Mouse (Mus musculus) left cerebral cortex, postnatal 10 days (tissue): ENCODE results near the gene Med29. TPM values are rescaled to one million over a fixed set of nuclear protein-coding genes. Genes with fewer than 3 reads are reported as not detected.

Experiments used
- DNase-seq, 2 experiments: peaks; one replicate each; pipeline ENCODE4 v3.0.0; 2021 to 2022; ENCODE audit warnings: low spot score in 2 of 2, mixed read lengths in 1 of 2; ENCODE audit errors: extremely low spot score in 1 of 2
- intact Hi-C: fragments of 180-260 bp; cut with DNase I; formaldehyde crosslinking; loops from one replicate; pipeline ENCODE4 v1.15.1; 2025
- total RNA-seq, 2 experiments: library from RNA; stranded (reverse); gene quantifications; 2 replicates each; pipeline ENCODE4 v1.2.3; 2021

Gene Med29
- total RNA-seq, 2 experiments from 2014 or later: 18.5 to 19.3 TPM

- no peak for DNase-seq
- intact Hi-C loops: no loop called here
Observed at GRCm38 (mm10) chr7:28362441-28363060, 30.0 kb downstream of the Med29 start.

GRCm38 (mm10) chr7:28361647-28362341 lies 30.7 kb downstream of the Med29 start:
- DNase-seq: peak in 1 of 2 experiments; percentile 31
- intact Hi-C loops: no loop called here

GRCm38 (mm10) chr7:28360291-28360690 lies 32.2 kb downstream of the Med29 start:
- intact Hi-C loops: no loop called here

GRCm38 (mm10) chr7:28359854-28360253 lies 32.7 kb downstream of the Med29 start:
- intact Hi-C loops: no loop called here
- peak in 1 of 2 experiments; percentile 56 for DNase-seq

More at GRCm38 (mm10) chr7:28360291-28360690, 32.2 kb downstream of the Med29 start:
- no peak for DNase-seq

DNA sequence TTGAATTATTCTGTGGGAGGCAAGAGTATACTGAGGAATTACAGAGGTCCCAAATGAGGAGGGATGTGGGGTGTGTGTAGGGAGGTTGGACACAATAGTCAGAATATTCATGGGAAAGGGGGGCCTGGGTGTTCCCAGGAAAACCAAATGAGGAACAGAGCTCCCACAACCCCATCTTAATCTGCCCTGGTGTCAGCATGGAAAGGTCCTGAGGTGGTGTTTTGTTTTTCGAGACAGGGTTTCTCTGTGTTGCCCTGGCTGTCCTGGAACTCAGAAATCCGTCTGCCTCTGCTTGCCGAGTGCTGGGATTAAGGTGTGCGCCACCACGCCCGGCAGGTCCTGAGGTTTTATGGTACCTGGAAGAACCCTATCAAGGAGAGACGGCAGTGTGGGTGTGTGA lies 34.1 kb downstream of the Med29 start:
- no peak for DNase-seq
- intact Hi-C loops: no loop called here

GRCm38 (mm10) chr7:28357984-28358383 lies 34.5 kb downstream of the Med29 start:
- intact Hi-C loops: no loop called here
- DNase-seq: no peak

DNA sequence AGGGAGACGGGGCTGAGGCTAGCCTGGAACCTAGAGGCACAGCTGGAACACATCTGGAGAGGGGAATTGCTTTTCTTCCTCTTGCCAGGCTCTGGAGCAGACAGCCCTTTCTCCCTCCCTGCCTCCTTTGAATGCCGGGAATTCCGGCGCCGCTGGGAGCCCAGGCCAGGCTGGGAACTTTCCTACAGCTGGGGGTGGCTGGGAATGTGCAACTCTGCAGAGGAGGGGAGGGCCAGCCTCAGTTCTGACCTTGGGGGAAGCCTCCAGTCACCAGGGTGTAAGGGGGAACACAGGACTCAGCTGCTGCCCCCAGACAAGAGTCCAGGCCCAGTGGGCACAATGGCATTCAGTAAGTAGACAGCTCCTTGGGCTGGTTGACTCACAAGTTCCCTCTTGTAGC lies 35.5 kb downstream of the Med29 start:
- intact Hi-C loops: no loop called here

GRCm38 (mm10) chr7:28355221-28355620 lies 37.3 kb downstream of the Med29 start:
- DNase-seq: no peak
- intact Hi-C loops: no loop called here

More for the DNA sequence above, 35.5 kb downstream of the Med29 start:
- DNase-seq: peak in 1 of 2 experiments; percentile 85

DNA sequence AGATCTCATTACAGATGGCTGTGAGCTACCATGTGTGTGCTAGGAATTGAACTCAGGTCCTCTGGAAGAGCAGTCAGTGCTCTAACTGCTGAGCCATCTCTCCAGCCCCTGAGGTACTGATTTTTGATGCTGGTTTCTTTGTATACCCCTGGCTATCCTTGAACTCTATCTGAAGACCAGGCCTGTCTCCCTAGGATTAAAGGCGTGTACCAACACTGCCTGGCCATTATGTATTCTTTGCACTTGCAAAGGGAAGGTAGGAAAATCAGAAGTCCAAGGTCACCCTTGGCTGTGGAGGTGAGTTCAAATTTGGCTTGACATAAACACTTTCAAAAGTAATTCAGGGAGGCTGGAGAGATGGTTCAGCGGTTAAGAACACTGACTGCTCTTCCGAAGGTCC lies 37.9 kb downstream of the Med29 start:
- intact Hi-C loops: no loop called here

GRCm38 (mm10) chr7:28354113-28354581 lies 38.4 kb downstream of the Med29 start:
- no peak for DNase-seq
- intact Hi-C loops: no loop called here

More for the DNA sequence above, 37.9 kb downstream of the Med29 start:
- no peak for DNase-seq

DNA sequence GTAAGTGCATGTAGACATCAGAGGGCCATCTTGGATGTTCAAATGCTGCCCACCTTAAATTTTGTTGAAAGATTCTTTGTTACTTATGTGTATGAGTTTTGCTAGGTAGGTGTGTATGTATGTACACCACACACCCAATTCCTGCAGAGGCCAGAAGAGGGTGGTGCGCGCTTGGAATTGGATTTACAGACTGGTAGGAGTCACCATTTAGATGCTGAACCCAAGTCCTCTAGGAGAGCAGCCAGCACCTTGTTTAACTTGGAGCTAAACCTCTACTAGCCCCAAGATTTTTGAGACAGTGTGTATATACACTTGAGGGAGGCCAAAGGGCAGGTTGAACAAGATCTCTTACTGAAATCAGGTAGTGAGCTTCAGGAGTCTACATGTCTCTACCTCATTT lies 39.2 kb downstream of the Med29 start:
- DNase-seq: no peak
- intact Hi-C loops: no loop called here

- intact Hi-C loops: no loop called here
- DNase-seq: no peak
Observed at GRCm38 (mm10) chr7:28351676-28352191, 40.8 kb downstream of the Med29 start.

GRCm38 (mm10) chr7:28350155-28350883 lies 42.2 kb downstream of the Med29 start, which contains the start of gene Rps16:
Gene Rps16 (plus strand): TSS chr7:28350652.
- DNase-seq: peak; percentile 96 to 99
- intact Hi-C loops: no loop called here

- intact Hi-C loops: no loop called here
- DNase-seq: no peak
Observed at GRCm38 (mm10) chr7:28348601-28349000, 43.9 kb downstream of the Med29 start.

DNA sequence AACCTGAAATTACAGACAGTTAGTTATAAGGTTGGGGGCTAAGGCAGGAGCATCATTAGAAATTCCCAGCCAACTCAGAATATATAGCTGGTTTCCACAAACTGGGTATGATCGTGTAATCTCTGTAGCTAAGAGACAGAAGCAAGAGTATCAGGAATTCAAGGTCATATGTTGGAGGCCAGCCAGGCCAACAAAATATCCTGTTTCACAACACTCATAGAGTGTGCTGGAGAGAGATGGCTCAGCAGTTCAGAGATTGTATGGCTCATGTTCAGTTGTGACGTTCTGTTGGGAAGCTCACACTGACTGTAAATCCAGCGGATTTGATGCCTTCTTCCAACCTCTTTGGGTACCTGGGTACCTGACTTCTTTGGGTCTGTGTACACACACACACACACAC lies 44.8 kb downstream of the Med29 start:
- DNase-seq: no peak
- intact Hi-C loops: no loop called here

DNA sequence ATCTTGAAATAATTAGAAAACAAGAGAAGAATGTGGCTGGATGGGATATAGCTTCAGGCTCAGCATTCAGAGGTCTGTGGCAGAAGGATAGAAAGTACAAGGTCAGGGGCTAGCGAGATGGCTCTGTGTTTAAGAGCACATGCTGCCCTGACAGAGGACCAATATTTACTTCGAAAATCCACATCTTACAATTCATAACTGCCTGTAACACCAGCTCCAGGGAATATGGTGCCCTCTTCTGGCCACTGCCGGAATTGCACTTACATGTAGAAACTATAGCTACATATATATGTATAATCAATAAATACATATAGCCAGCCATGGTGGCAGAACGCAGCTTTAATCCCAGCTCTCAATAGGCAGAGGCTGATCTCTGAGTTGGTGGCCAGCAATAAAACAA lies 47.9 kb downstream of the Med29 start:
- DNase-seq: peak in 1 of 2 experiments; percentile 50
- intact Hi-C loops: no loop called here

DNA sequence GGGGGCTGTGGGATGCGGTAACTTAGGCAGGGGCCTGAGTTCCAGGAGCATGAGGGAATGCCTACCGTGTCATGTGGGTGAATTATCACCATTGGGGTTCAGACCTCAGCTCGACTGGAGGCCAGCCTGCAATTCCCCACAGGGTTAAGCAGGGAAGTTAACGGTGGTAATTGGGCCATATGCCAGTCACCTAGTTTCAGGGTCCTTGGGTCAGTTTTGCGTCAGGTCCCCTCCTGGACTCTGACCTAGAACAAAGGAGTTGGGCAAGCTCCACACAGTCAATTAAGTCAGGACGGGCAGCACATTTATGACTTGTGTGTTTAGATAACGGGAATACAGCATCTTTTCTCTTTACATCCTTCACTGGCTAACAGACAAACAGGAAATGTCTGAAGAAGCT lies 51.1 kb downstream of the Med29 start:
- intact Hi-C loops: no loop called here
- no peak for DNase-seq

- intact Hi-C loops: no loop called here
- peak; percentile 27 to 70 for DNase-seq
Observed at GRCm38 (mm10) chr7:28339213-28339917, 53.1 kb downstream of the Med29 start.
